Mouse (Mus musculus) liver, embryonic 12.5 days (tissue): ENCODE results near the gene Aqr. TPM values are rescaled to one million over a fixed set of nuclear protein-coding genes. Genes with fewer than 3 reads are reported as not detected.

Source experiments
- ATAC-seq: fragments of 200-750 bp; cut with Nextera tagmentation; 2 replicates; pipeline ENCODE4 v1.8.0; 2017; ENCODE audit warnings: moderate number of reproducible peaks, mild to moderate bottlenecking, moderate library complexity
- H3K27ac ChIP-seq: fragments of 300-500 bp; sonication (generic); 2 replicates; pipeline ENCODE4 v1.5.1; 2016; ENCODE audit warnings: mild to moderate bottlenecking
- H3K27me3 ChIP-seq: fragments of 300-500 bp; sonication (generic); replicated peaks from 2 replicates; pipeline ENCODE4 v1.6.1; 2016; ENCODE audit warnings: mild to moderate bottlenecking, moderate library complexity
- H3K36me3 ChIP-seq: fragments of 300-500 bp; sonication (generic); 2 replicates; pipeline ENCODE4 v1.6.1; 2016; ENCODE audit warnings: mild to moderate bottlenecking, moderate library complexity
- H3K4me1 ChIP-seq: fragments of 300-500 bp; sonication (generic); 2 replicates; pipeline ENCODE4 v1.6.1; 2016
- H3K4me2 ChIP-seq: fragments of 300-500 bp; sonication (generic); 2 replicates; pipeline ENCODE4 v1.6.1; 2016; ENCODE audit warnings: mild to moderate bottlenecking, moderate library complexity
- H3K4me3 ChIP-seq: fragments of 300-500 bp; sonication (generic); 2 replicates; pipeline ENCODE4 v1.5.1; 2016; ENCODE audit warnings: mild to moderate bottlenecking, moderate library complexity
- H3K9ac ChIP-seq: fragments of 300-500 bp; sonication (generic); 2 replicates; pipeline ENCODE4 v1.6.1; 2016; ENCODE audit warnings: mild to moderate bottlenecking, moderate library complexity
- H3K9me3 ChIP-seq: fragments of 300-500 bp; sonication (generic); replicated peaks from 2 replicates; pipeline ENCODE4 v1.6.1; 2016; ENCODE audit warnings: mild to moderate bottlenecking, moderate library complexity
- WGBS: fragments of 180-500 bp; shearing (Covaris S2); methylation state at CpG from one replicate; pipeline ENCODE4 v1.1.7; 2016; ENCODE audit not compliant: insufficient replicate concordance; 5-methylcytosine and 5-hydroxymethylcytosine counted together
- polyA plus RNA-seq: library from polyadenylated mRNA; unstranded; fragments of >200 nt; fragmentation: Nextera tagmentation; extraction: Ambion mirVana; gene quantifications from 2 replicates; pipeline ENCODE4 v1.2.1, GENCODE M21; 2016

Gene Aqr
- polyA plus RNA-seq, 1 experiment from 2014 or later, result 37.4 TPM

DNA sequence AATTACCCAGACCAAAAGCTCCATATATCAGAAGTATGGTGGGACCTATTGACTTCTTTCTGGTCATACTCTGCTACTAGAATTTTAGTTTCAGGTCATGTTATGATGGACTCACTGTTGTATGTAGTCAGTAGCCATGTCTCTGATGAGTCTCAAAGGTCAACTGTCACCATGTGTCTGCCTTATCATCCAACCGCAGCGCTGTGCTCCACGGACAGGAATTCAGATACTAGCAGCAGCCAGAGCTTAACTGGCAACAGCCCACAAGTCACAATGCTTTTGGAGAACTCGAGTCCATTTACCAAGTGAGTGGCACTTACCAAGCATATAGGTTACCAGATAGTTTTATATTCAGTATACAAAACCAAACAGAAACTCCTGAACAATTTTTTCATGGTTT, 89.2 kb downstream of the Aqr start:
- Histone ChIP-seq H3K9ac (no peak overlapping the region), H3K27me3 (no peaks in the 10 kb centered on the region), H3K36me3 (peaks cover 41% of the 10 kb centered on the region), H3K9me3 (no peaks in the 10 kb centered on the region), H3K4me3 (no peak overlapping the region), H3K4me1 (peaks cover 22% of the 10 kb centered on the region), H3K27ac (no peak overlapping the region), H3K4me2 (no peak overlapping the region)
- ATAC-seq, result peak; percentile 79
- 36% methylated on average over 4 of the region's 4 CpGs for WGBS

DNA sequence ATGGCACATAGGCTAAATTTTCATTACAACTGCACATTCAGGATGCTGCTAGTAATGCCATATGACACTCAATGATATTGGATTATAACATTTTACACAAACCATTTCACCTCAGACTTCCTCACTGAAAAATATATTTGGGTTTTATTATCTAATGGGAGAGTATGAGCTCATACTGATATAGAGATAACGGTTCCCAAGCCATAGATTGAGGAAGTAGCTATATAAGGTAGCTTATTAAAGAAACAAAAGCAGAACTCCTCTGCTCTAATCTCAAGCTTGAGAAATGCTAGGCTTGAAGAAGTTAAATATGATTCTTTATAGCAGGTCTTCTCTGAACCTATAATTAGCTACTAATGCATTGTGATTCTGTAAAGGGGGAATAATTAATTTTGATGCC, 90.3 kb downstream of the Aqr start:
- H3K4me3 ChIP-seq, result no peak overlapping the region
- H3K27me3 ChIP-seq, result no peaks in the 10 kb centered on the region
- 36% methylated on average over 1 of the region's 1 CpGs for WGBS

DNA sequence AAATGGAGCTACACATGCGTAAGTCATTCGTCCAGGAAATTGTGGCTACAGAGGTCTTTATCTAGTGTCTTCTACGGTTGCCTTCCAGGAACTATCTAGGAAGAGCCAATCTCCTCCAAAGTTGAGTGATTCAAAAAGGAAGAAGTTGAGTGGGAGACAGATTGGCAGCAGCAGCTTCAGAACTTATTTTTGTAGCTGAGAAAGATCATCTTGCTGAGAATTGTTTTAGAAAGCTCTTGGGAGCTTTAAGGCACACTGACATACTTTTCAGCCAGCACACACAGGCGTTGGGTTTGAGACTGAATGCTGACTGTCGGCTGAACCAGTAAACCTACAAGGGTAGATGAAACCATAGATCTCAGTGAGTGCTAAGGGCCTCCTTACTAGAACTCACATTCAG, 91.5 kb downstream of the Aqr start:
- Histone ChIP-seq H3K4me2 (no peak overlapping the region), H3K9me3 (no peaks in the 10 kb centered on the region), H3K4me1 (peaks cover 22% of the 10 kb centered on the region), H3K9ac (no peak overlapping the region), H3K4me3 (no peak overlapping the region), H3K36me3 (peaks cover 20% of the 10 kb centered on the region), H3K27me3 (no peaks in the 10 kb centered on the region), H3K27ac (no peak overlapping the region)
- ATAC-seq, result no peak
- WGBS, result 39% methylated on average over 5 of the region's 5 CpGs

More for the DNA sequence above, 90.3 kb downstream of the Aqr start:
- Histone ChIP-seq H3K9ac (no peak overlapping the region), H3K4me2 (no peak overlapping the region), H3K4me1 (peaks cover 22% of the 10 kb centered on the region), H3K36me3 (peaks cover 30% of the 10 kb centered on the region), H3K27ac (no peak overlapping the region), H3K9me3 (no peaks in the 10 kb centered on the region)
- no peak for ATAC-seq

DNA sequence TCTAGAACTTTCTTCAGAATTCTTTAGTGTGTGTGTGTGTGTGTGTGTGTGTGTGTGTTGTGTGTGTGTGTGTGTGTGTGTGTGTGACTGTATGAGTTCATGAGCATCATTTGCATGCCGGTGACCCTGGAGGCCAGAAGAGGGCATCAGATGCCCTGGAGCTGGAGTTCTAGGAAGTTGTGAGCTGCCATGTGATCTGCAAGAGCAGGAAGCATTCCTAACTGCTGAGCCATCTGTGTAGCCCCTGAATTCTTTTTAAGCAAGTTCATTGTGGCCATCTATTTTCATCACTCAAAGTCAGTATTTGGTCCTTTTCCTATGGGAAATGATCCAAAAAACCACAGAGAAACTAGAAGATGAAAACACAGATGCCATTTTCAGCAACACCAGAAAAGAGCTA, 92.1 kb downstream of the Aqr start:
- no peak overlapping the region for H3K4me3 ChIP-seq
- ATAC-seq, result no peak
- H3K36me3 ChIP-seq, result peaks cover 13% of the 10 kb centered on the region
- H3K27ac ChIP-seq, result no peak overlapping the region
- H3K9ac ChIP-seq, result no peak overlapping the region
- no peaks in the 10 kb centered on the region for H3K27me3 ChIP-seq
- H3K4me1 ChIP-seq, result peaks cover 22% of the 10 kb centered on the region
- 71% methylated on average over 1 of the region's 1 CpGs for WGBS
- H3K4me2 ChIP-seq, result no peak overlapping the region
- no peaks in the 10 kb centered on the region for H3K9me3 ChIP-seq

DNA sequence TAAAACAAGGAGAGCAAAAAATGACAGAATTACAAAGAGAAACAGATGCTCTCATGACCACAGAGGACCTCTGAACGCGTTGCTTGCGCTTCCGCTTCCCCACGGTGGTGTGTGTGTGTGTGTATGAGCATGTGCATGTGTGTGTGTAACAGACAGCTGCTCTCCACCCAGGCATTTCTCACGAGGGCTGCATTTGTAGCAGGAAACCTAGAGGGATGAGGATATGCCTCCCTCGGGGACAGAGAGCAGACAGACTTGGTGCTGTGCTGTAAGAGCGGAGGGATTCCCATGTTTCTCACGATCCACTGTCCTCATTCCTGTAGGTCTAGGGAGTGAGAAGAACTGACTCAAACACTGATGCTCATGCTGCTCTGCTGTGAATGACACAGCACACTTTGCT, 93.2 kb downstream of the Aqr start:
- peaks cover 17% of the 10 kb centered on the region for H3K4me1 ChIP-seq
- no peaks in the 10 kb centered on the region for H3K9me3 ChIP-seq
- 0 out of 2 replicates have a peak, but pooled peaks cover 3% of the 10 kb centered on the region for H3K36me3 ChIP-seq
- WGBS, result 77% methylated on average over 9 of the region's 9 CpGs
- H3K27me3 ChIP-seq, result no peaks in the 10 kb centered on the region
- no peak overlapping the region for H3K4me3 ChIP-seq
- ATAC-seq, result no peak
- no peak overlapping the region for H3K4me2 ChIP-seq
- no peak overlapping the region for H3K9ac ChIP-seq
- no peak overlapping the region for H3K27ac ChIP-seq

DNA sequence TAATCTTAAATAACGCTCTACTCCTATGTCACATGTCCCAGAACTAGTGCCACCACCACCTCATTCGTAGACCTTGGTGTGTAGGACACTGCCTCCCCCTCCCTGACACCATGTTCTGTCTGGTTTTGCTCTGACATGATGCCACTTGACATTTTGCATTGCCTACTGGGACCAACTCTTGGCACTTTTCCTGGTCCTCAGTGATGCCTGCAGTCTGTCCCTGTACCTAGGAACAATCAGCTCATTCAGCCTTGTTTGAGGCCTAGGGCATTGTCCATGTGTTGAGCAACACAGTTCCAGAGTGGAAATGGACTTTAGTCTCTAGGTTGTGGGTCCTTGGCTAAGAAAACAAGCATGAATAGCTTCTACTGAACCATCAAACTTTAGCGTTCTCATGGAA, 97.0 kb downstream of the Aqr start:
- ATAC-seq, result no peak
- whole genome bisulfite sequencing, result 78% methylated on average over 3 of the region's 3 CpGs
- Histone ChIP-seq H3K9ac (no peak overlapping the region), H3K36me3 (no peaks in the 10 kb centered on the region), H3K27me3 (no peaks in the 10 kb centered on the region), H3K4me2 (no peak overlapping the region), H3K9me3 (no peaks in the 10 kb centered on the region), H3K27ac (no peak overlapping the region), H3K4me3 (no peak overlapping the region), H3K4me1 (no peaks in the 10 kb centered on the region)

DNA sequence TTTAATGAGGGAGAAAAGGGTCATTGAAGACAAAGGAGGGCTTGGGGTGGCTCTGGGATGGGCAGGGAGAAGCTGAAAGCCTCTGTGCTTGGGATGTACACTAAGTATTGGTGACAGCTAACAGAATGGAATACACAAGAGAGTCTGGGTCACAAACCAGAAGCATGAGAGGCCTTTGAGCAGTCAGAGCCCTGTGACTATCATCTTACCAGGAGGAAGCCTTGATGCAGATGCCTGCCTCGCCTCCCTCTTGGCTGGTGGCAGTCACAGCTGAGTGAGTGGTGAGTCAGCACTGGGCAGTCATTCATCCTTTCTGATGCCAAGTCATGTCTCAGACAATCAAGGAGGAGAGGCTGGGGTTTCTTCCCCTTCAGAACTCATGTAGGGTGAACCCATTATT, 99.6 kb downstream of the Aqr start:
- H3K36me3 ChIP-seq, result no peaks in the 10 kb centered on the region
- no peak for ATAC-seq
- H3K4me2 ChIP-seq, result no peak overlapping the region
- H3K27me3 ChIP-seq, result no peaks in the 10 kb centered on the region
- WGBS, result 25% methylated on average over 1 of the region's 1 CpGs
- no peaks in the 10 kb centered on the region for H3K4me1 ChIP-seq
- H3K9ac ChIP-seq, result no peak overlapping the region
- no peak overlapping the region for H3K27ac ChIP-seq
- H3K4me3 ChIP-seq, result no peak overlapping the region
- H3K9me3 ChIP-seq, result no peaks in the 10 kb centered on the region

DNA sequence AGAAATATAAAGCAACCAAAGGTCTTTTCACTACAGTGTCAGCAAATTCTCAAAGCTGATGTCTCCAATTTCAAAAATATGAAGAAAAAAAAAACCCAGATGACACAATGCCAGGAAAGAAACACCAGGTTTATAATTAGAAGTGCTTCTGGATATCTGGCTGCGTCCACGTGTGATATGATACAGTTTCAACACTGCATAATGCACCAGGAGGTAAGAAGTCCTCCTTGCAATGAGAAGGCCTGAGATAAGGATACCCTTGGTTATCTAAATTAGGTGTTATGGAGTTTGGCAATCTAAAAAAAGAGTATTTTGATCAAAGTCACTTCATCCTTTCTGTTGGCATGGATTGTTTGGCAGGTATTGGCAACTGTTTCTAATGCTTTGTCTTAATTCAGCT, 114.9 kb downstream of the Aqr start:
- Histone ChIP-seq H3K27ac (no peak overlapping the region), H3K4me3 (no peak overlapping the region), H3K9me3 (no peaks in the 10 kb centered on the region), H3K4me2 (no peak overlapping the region), H3K4me1 (no peaks in the 10 kb centered on the region), H3K27me3 (no peaks in the 10 kb centered on the region), H3K9ac (no peak overlapping the region), H3K36me3 (no peaks in the 10 kb centered on the region)
- WGBS, result 72% methylated on average over 2 of the region's 2 CpGs
- ATAC-seq, result no peak

DNA sequence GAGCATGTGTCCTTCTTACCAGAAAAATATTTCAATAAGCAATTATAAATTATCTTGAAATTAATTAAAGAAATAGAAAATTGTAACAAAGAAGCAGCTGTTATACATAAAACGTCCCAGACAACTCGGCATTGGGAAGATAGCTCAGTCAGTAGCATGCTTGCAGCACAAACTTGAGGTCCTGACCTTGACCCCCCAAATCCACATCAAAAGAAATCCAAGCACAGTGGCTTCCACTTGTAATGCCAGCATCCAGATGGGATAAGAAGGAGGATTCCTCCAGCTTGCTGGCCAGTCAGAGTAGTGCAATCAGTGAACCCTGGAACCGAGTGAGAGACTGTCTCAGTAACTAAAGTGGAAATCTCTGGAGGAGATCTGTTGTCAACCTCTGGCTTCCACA, 120.6 kb downstream of the Aqr start:
- WGBS, result 47% methylated on average over 3 of the region's 3 CpGs

DNA sequence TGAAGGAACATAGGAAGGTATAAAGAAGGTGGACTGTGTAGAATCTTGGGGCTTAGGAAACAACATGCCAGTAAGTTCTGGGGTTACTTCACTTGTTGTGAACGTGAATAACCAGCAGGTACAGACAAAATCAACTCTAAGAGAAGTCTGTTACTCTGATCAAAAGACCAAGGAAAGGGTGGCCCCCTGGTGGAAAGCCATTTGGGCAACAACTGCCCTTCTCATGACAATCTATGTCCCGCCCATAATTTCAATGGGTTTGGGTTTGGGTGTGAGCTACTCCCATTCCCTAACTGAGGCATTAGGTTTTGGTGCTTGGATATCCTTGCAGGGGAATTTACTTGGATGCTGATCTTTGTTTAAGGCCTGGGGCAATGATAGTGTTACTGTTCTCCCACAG, 122.8 kb downstream of the Aqr start:
- no peak for ATAC-seq
- no peak overlapping the region for H3K4me3 ChIP-seq
- H3K4me1 ChIP-seq, result no peaks in the 10 kb centered on the region
- no peak overlapping the region for H3K27ac ChIP-seq
- H3K9ac ChIP-seq, result no peak overlapping the region
- no peaks in the 10 kb centered on the region for H3K9me3 ChIP-seq
- 33% methylated on average over 2 of the region's 2 CpGs for WGBS
- no peaks in the 10 kb centered on the region for H3K36me3 ChIP-seq
- H3K4me2 ChIP-seq, result no peak overlapping the region
- no peaks in the 10 kb centered on the region for H3K27me3 ChIP-seq

More for the DNA sequence above, 120.6 kb downstream of the Aqr start:
- Histone ChIP-seq H3K4me3 (no peak overlapping the region), H3K36me3 (no peaks in the 10 kb centered on the region), H3K4me2 (no peak overlapping the region), H3K27ac (no peak overlapping the region), H3K9me3 (no peaks in the 10 kb centered on the region), H3K4me1 (no peaks in the 10 kb centered on the region), H3K9ac (no peak overlapping the region), H3K27me3 (no peaks in the 10 kb centered on the region)
- ATAC-seq, result no peak

DNA sequence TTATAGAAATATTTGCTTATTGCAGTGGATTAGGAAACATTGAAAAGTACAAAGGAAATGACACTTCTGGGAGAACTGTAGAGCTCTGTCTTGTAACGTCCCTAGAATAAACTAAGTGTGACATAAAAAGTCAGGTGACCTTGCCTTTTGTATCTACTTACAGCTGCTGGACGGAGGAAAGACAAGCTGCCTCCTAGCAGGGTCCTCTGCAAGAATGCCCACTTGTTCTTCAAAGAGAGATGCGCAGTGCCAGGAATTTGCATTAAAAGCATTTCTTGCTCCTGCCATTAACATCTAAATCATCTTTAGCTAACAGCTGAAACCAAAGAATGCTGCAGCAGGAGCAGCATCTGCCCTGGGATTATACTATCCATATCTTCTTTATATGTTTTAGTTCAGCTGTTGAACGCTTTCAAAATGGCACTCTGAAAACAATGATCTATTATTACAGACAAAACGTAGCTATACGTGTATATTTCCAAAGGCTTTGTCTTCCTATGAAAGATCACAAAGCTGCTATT, 126.7 kb downstream of the Aqr start:
- no peak overlapping the region for H3K27ac ChIP-seq
- no peaks in the 10 kb centered on the region for H3K9me3 ChIP-seq
- 55% methylated on average over 6 of the region's 6 CpGs for WGBS
- H3K4me2 ChIP-seq, result no peak overlapping the region
- no peak for ATAC-seq
- H3K9ac ChIP-seq, result no peak overlapping the region
- H3K36me3 ChIP-seq, result no peaks in the 10 kb centered on the region
- H3K4me3 ChIP-seq, result no peak overlapping the region
- no peaks in the 10 kb centered on the region for H3K27me3 ChIP-seq
- no peaks in the 10 kb centered on the region for H3K4me1 ChIP-seq

DNA sequence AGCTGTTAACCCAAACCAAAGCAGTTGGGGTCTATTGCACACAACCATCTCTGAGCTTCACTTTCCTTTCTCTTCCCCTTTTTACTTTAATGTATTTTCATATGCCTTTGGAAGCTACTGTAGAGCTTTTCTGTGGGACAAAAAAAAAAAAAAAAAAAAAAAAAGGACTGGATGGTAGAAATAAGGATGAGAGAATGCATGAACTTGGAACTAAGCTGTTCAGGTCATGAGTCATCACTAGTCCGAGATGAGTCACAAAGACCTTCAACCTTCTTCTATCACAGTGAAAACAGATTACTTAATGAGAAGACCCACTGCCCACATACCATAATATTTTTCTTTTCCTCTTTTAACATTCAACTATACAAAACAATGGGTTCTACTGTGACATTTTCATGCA, 127.2 kb downstream of the Aqr start:
- Histone ChIP-seq H3K4me3 (no peak overlapping the region), H3K4me1 (no peaks in the 10 kb centered on the region), H3K4me2 (no peak overlapping the region), H3K27ac (no peak overlapping the region), H3K9me3 (no peaks in the 10 kb centered on the region), H3K36me3 (no peaks in the 10 kb centered on the region), H3K9ac (no peak overlapping the region), H3K27me3 (no peaks in the 10 kb centered on the region)
- WGBS, result 59% methylated on average over 1 of the region's 1 CpGs
- no peak for ATAC-seq

DNA sequence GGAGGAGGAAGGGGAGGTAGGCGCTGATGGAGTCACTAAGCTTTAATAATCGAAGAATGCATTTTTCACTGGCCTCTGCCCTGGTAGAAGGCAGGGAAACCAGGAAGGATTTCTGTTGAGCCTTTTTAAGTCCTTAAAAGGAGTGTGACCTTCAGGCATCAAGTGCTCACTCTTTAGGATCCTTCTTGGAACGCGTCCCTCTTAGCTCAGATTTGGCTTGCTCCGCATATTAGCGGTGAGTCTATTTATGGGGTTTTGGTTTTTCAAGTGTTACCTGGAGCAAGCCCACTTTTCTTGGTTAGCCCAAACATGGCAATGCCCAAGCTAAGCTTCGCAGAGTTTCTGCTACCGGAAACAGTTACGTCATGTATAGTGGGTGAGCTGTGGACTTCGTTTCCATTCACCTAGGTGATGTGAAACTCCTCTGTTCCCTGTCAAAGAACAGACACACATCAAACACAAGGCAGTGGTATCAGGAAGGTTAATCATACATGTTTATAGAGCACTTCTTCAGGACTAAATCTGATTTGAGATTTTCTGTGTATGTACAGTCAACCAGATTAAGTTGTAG, 128.5 kb downstream of the Aqr start:
- no peaks in the 10 kb centered on the region for H3K36me3 ChIP-seq
- no peak overlapping the region for H3K4me2 ChIP-seq
- no peaks in the 10 kb centered on the region for H3K9me3 ChIP-seq
- H3K4me3 ChIP-seq, result no peak overlapping the region
- H3K9ac ChIP-seq, result no peak overlapping the region
- ATAC-seq, result no peak
- WGBS, result 81% methylated on average over 10 of the region's 10 CpGs
- no peaks in the 10 kb centered on the region for H3K4me1 ChIP-seq
- H3K27ac ChIP-seq, result no peak overlapping the region
- H3K27me3 ChIP-seq, result no peaks in the 10 kb centered on the region
